Mouse (Mus musculus): ENCODE measurements at regions not wholly inside any gene's neighbourhood (a gene's known extent, or its start where the extent isn't known, plus 50 kb on each side); places are given as distances from the start of the nearest gene placed in this dataset.

DNA sequence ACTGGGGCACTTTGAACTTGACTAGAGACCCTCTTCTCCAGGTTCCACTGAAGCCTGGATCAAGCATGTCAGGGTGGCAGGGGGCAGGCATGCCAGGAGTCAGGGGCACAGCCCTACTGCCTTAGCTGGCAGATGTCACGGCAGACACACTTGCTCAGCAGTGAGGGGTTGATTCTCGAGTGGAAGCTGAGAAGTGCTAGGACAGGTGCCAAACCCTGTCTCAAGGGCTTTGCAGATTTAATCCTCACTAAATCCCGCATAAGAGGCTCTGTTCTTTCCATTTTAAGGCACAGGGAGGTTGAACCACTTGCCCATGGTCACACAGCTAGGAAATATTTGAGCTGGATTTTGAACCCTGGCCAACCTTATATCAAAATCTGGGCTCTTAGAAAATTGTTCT lies 223.5 kb upstream of the Mvb12b start:
- no peak for TF ChIP-seq CTCF (conservative IDR thresholded peaks at IDR 0.05 in 1 of 2, IDR thresholded peaks at IDR 0.05 in 1 of 2; ENCODE audit: low read depth in 2 of 2, low read length in 2 of 2)
- no peak for TF ChIP-seq ZKSCAN1 (IDR thresholded peaks at IDR 0.05; ENCODE audit: borderline replicate concordance, low read depth, low read length)
- TF ChIP-seq MAFK (IDR thresholded peaks at IDR 0.05; ENCODE audit: insufficient replicate concordance, low read length): no peak
- no peak for TF ChIP-seq MAX (IDR thresholded peaks at IDR 0.05; ENCODE audit: low read length)
- TF ChIP-seq EP300 (IDR thresholded peaks at IDR 0.05; ENCODE audit: low read length): no peak
- no peak for TF ChIP-seq USF2 (conservative IDR thresholded peaks at IDR 0.05; ENCODE audit: low read depth, low read length)
- TF ChIP-seq JUND (conservative IDR thresholded peaks at IDR 0.05; ENCODE audit: low read depth, low read length): no peak
- TF ChIP-seq POLR2AphosphoS2 (IDR thresholded peaks at IDR 0.05; ENCODE audit: low read depth, low read length): no peak
- TF ChIP-seq KAT2A (IDR thresholded peaks at IDR 0.05; ENCODE audit: insufficient replicate concordance, low read length): no peak
- no peak for TF ChIP-seq USF1 (IDR thresholded peaks at IDR 0.05; ENCODE audit: low read depth, low read length)
